Mouse (Mus musculus) heart, embryonic 13.5 days (tissue): ENCODE data around the gene Fbxl17. TPM values are rescaled to one million over a fixed set of nuclear protein-coding genes. Genes with fewer than 3 reads are reported as not detected.

ENCODE experiments used
- ATAC-seq: fragments of 200-750 bp; cut with Nextera tagmentation; 2 replicates; pipeline ENCODE4 v1.8.0; 2017; ENCODE audit warnings: moderate TSS enrichment; ENCODE audit not compliant: insufficient number of reproducible peaks, low FRiP score, low TSS enrichment; ENCODE audit errors: extremely low read depth
- H3K27ac ChIP-seq: fragments of 300-500 bp; sonication (generic); replicated peaks from 2 replicates; pipeline ENCODE4 v1.5.1; 2015; ENCODE audit warnings: moderate library complexity, mild to moderate bottlenecking, inconsistent platforms
- H3K27me3 ChIP-seq: fragments of 300-500 bp; sonication (generic); replicated peaks from 2 replicates; pipeline ENCODE4 v1.6.1; 2015; ENCODE audit warnings: mild to moderate bottlenecking, inconsistent platforms
- H3K36me3 ChIP-seq: fragments of 300-500 bp; sonication (generic); 2 replicates; pipeline ENCODE4 v1.6.1; 2015; ENCODE audit warnings: mild to moderate bottlenecking, inconsistent platforms
- H3K4me1 ChIP-seq: fragments of 300-500 bp; sonication (generic); 2 replicates; pipeline ENCODE4 v1.6.1; 2015; ENCODE audit warnings: inconsistent platforms
- H3K4me2 ChIP-seq: fragments of 300-500 bp; sonication (generic); 2 replicates; pipeline ENCODE4 v1.6.1; 2015; ENCODE audit warnings: inconsistent platforms, mild to moderate bottlenecking, moderate library complexity
- H3K4me3 ChIP-seq: fragments of 300-500 bp; sonication (generic); 2 replicates; pipeline ENCODE4 v1.5.1; 2015; ENCODE audit warnings: moderate library complexity, mild to moderate bottlenecking, inconsistent platforms
- H3K9ac ChIP-seq: fragments of 300-500 bp; sonication (generic); 2 replicates; pipeline ENCODE4 v1.6.1; 2015; ENCODE audit warnings: inconsistent platforms, mild to moderate bottlenecking, moderate library complexity
- H3K9me3 ChIP-seq: fragments of 300-500 bp; sonication (generic); 2 replicates; pipeline ENCODE4 v1.6.1; 2016; ENCODE audit warnings: inconsistent platforms
- WGBS: fragments of 180-500 bp; shearing (Covaris S2); methylation state at CpG from one replicate; pipeline ENCODE4 v1.1.7; 2015; ENCODE audit warnings: mixed read lengths; 5-methylcytosine and 5-hydroxymethylcytosine counted together
- polyA plus RNA-seq: library from polyadenylated mRNA; unstranded; fragments of >200 nt; fragmentation: Nextera tagmentation; extraction: Ambion mirVana; gene quantifications from 2 replicates; pipeline ENCODE4 v1.2.1, GENCODE M21; 2015

The Fbxl17 gene
- polyA plus RNA-seq, 1 experiment from 2014 or later = 6.3 TPM

DNA sequence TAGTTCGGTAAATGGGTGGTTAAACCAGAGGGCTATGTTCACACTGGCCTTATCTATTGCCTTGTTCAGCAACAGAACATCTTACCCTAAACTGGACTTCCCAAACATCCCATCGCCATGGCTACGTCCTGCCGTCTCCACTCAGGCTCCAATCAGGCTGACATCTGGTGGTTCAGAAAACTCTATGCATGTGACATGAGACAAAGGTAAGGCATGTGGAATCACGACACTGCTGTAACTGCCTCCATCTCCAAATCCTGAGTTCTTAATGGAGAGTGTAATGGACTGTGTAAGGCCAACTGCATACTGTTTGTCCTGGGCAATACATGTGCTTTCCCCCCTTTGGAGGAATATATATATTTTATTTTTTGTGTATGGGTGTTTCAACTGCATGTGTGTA, 382.7 kb downstream of the Fbxl17 start:
- Histone ChIP-seq H3K36me3 (no peaks in the 10 kb centered on the region), H3K9ac (no peak overlapping the region), H3K4me2 (no peak overlapping the region), H3K4me3 (no peak overlapping the region), H3K9me3 (no peaks in the 10 kb centered on the region), H3K4me1 (peaks cover 15% of the 10 kb centered on the region), H3K27me3 (no peaks in the 10 kb centered on the region), H3K27ac (no peak overlapping the region)
- 74% methylated on average over 5 of the region's 5 CpGs for WGBS
- ATAC-seq = no peak

DNA sequence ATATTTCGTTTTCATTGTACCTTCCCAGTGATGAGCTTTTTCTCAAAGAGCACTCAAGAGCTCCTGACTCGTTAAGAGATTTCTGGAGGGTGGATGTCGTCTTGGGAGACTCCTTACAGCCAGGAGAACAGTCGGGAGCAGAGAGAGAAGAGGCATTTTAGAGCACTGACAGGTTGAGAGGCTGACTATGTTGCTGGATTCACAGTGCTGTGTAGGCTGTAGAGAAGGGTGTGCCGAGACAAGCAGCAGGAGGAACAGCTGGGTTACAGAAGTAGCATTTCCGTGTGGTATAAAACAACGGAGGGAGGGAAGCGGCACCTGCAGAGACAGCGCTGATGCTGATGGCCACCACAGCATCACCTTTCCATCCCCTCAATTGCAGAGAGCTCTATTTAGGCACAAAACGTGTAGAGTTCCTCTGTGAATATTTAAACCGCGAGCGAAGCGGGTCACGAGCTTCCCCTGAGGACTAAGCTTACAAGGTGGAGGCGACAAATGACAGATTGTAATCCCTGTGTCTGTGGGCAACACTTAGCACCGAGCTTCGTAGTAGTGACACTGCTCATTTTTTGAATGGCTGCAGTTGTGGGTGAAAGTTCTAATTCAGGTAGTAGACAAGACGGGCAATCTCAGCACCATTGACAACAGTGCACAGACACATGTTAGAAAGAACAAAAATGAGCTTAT, 385.3 kb downstream of the Fbxl17 start:
- Histone ChIP-seq H3K4me2 (no peak overlapping the region), H3K9me3 (no peaks in the 10 kb centered on the region), H3K9ac (no peak overlapping the region), H3K36me3 (no peaks in the 10 kb centered on the region), H3K4me3 (no peak overlapping the region), H3K27me3 (no peaks in the 10 kb centered on the region), H3K27ac (no peak overlapping the region), H3K4me1 (peaks cover 3% of the 10 kb centered on the region; the same call in 1 of the 2 replicates)
- 78% methylated on average over 19 of the region's 19 CpGs for WGBS
- no peak for ATAC-seq

DNA sequence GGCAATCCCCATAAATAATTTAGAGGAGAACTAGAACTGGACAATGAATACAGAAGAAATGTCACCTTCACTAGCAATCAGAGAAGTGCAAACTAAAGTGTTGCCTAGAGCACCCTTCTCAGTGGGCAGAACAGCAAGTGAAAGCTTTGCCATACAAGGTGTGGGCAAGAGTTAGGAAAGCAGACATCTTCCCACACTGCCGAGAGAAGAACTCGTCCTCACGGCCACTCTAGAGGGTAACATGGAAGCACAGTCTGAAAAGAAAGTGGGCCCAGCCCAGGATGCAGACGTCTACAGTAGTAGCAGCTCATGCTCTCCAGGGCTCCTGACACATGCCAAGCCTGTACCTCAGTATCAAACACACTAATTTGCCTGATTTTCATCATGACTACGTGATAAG, 387.0 kb downstream of the Fbxl17 start:
- H3K4me3 ChIP-seq = no peak overlapping the region
- no peaks in the 10 kb centered on the region for H3K27me3 ChIP-seq
- H3K9me3 ChIP-seq = no peaks in the 10 kb centered on the region
- H3K9ac ChIP-seq = no peak overlapping the region
- H3K4me2 ChIP-seq = no peak overlapping the region
- H3K4me1 ChIP-seq = 0 out of 2 replicates have a peak, but pooled peaks cover 2% of the 10 kb centered on the region
- ATAC-seq = no peak
- WGBS = 76% methylated on average over 5 of the region's 5 CpGs
- no peaks in the 10 kb centered on the region for H3K36me3 ChIP-seq
- no peak overlapping the region for H3K27ac ChIP-seq

- no peak overlapping the region for H3K4me3 ChIP-seq
- H3K9me3 ChIP-seq = no peaks in the 10 kb centered on the region
- WGBS = 65% methylated on average over 6 of the region's 6 CpGs
- ATAC-seq = no peak
- no peaks in the 10 kb centered on the region for H3K36me3 ChIP-seq
- H3K4me1 ChIP-seq = 0 out of 2 replicates have a peak, but pooled peaks cover 2% of the 10 kb centered on the region
- H3K27me3 ChIP-seq = no peaks in the 10 kb centered on the region
- H3K27ac ChIP-seq = no peak overlapping the region
- no peak overlapping the region for H3K9ac ChIP-seq
- H3K4me2 ChIP-seq = no peak overlapping the region
These were observed 388.8 kb downstream of the Fbxl17 start for GRCm38 (mm10) chr17:63110994-63111393.

DNA sequence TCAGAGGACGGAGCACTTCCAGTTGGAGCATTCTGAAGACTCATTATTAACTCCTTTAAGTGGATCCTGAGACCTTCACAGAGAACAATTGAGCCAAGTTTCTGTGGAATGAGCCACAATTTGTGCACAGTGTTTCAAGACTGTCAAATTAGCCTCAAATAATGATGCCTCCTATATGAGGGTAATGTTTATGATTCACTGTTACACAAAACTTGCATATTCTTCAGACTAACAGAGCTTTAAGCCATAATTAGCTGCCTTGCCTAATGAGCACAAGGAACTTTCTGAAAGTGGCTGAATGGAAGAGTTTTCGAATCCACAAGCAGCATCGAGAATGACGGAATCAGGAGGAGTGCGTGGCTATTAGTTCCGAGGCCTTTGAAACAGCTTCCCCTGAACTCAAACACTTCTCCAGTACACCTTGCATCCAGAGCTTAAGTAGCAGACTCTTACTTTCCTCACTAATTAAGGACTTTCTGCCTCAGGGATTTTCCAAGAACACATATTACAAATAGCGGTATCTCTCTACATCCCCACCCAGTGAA, 389.5 kb downstream of the Fbxl17 start:
- WGBS = 81% methylated on average over 7 of the region's 7 CpGs
- no peaks in the 10 kb centered on the region for H3K27me3 ChIP-seq
- H3K9ac ChIP-seq = no peak overlapping the region
- no peaks in the 10 kb centered on the region for H3K9me3 ChIP-seq
- 0 out of 2 replicates have a peak, but pooled peaks cover 2% of the 10 kb centered on the region for H3K4me1 ChIP-seq
- H3K36me3 ChIP-seq = no peaks in the 10 kb centered on the region
- H3K4me2 ChIP-seq = no peak overlapping the region
- H3K4me3 ChIP-seq = no peak overlapping the region
- no peak for ATAC-seq
- H3K27ac ChIP-seq = no peak overlapping the region

DNA sequence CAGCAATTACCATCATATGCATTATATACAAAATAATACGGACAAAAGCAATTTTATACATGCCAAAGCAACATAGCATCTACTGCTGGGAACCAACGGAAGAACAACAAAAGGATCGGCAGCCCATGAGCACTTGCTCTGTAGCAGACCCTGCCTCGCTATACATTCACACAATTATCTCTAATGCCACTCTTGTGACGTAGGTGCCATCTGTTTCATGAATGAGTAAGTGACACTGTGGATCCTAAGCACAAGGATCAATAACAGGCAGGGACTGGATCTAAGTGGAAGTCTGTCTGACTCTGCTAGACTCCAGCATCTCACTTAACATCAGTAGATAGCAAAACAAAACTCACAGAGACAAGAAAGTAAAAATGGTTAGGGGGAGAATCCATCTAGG, 391.8 kb downstream of the Fbxl17 start:
- Histone ChIP-seq H3K9me3 (no peaks in the 10 kb centered on the region), H3K36me3 (no peaks in the 10 kb centered on the region), H3K9ac (no peak overlapping the region), H3K27me3 (no peaks in the 10 kb centered on the region), H3K27ac (no peak overlapping the region), H3K4me2 (no peak overlapping the region), H3K4me3 (no peak overlapping the region), H3K4me1 (0 out of 2 replicates have a peak, but pooled peaks cover 2% of the 10 kb centered on the region)
- 79% methylated on average over 5 of the region's 5 CpGs for WGBS
- no peak for ATAC-seq

GRCm38 (mm10) chr17:63107515-63107914, 392.3 kb downstream of the Fbxl17 start:
- Histone ChIP-seq H3K9me3 (no peaks in the 10 kb centered on the region), H3K27me3 (no peaks in the 10 kb centered on the region), H3K27ac (no peak overlapping the region), H3K4me2 (no peak overlapping the region), H3K36me3 (no peaks in the 10 kb centered on the region), H3K4me3 (no peak overlapping the region), H3K9ac (no peak overlapping the region), H3K4me1 (0 out of 2 replicates have a peak, but pooled peaks cover 2% of the 10 kb centered on the region)
- WGBS = 76% methylated on average over 4 of the region's 4 CpGs
- ATAC-seq = no peak

- H3K27ac ChIP-seq = no peak overlapping the region
- H3K36me3 ChIP-seq = no peaks in the 10 kb centered on the region
- peaks cover 7% of the 10 kb centered on the region; the same call in 1 of the 2 replicates for H3K4me1 ChIP-seq
- H3K27me3 ChIP-seq = no peaks in the 10 kb centered on the region
- H3K9ac ChIP-seq = no peak overlapping the region
- H3K4me2 ChIP-seq = no peak overlapping the region
- 76% methylated on average over 2 of the region's 2 CpGs for whole genome bisulfite sequencing
- peaks cover 7% of the 10 kb centered on the region; the same call in 1 of the 2 replicates for H3K9me3 ChIP-seq
- no peak overlapping the region for H3K4me3 ChIP-seq
- ATAC-seq = no peak
These were observed 404.3 kb downstream of the Fbxl17 start for GRCm38 (mm10) chr17:63095553-63095952.

DNA sequence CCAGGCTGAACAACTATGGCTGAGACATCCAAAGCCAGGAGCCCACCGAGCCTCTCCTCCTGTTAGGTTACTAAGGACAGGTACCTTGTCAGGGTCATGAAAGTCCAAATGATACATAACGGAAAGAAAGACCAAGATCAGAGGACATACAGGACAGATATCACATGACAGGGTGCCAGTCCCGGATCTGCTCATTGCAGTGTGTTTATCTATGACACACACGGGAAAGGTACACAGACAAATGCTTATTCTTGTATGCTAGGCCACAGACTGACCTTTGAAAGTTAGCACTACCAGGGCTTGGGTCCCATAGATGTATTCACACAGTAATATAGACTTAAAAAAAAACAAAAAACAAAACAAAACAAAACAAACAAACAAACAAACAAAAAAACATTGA, 404.8 kb downstream of the Fbxl17 start:
- H3K4me2 ChIP-seq = no peak overlapping the region
- no peak for ATAC-seq
- no peak overlapping the region for H3K9ac ChIP-seq
- H3K9me3 ChIP-seq = peaks cover 7% of the 10 kb centered on the region; the same call in 1 of the 2 replicates
- no peak overlapping the region for H3K27ac ChIP-seq
- peaks cover 7% of the 10 kb centered on the region; the same call in 1 of the 2 replicates for H3K4me1 ChIP-seq
- H3K27me3 ChIP-seq = no peaks in the 10 kb centered on the region
- H3K36me3 ChIP-seq = no peaks in the 10 kb centered on the region
- H3K4me3 ChIP-seq = no peak overlapping the region
- WGBS = 59% methylated on average over 4 of the region's 4 CpGs

DNA sequence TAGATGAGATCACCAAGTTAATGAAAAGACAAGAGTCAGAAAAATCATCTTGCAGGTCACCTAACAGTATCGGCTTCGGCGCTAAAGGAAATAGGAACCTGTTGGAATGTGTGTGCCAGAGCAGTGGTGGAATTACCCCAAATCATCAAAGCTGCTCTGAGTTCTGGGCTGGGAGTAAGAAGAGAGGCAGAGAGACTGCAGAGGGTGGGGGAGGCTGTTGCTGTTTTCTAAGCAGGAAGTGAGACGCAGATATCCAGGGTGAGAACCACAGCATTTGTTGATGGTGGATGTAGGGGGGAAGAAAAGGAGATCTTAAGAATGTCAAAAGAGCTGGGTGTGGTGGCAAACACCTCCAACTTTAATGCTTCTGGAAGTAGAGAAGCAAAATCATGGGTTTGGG, 406.6 kb downstream of the Fbxl17 start:
- no peak overlapping the region for H3K4me3 ChIP-seq
- H3K27me3 ChIP-seq = no peaks in the 10 kb centered on the region
- peaks cover 7% of the 10 kb centered on the region; the same call in 1 of the 2 replicates for H3K9me3 ChIP-seq
- 48% methylated on average over 4 of the region's 4 CpGs for WGBS
- H3K9ac ChIP-seq = no peak overlapping the region
- ATAC-seq = no peak
- peaks cover 7% of the 10 kb centered on the region; the same call in 1 of the 2 replicates for H3K4me1 ChIP-seq
- H3K4me2 ChIP-seq = no peak overlapping the region
- H3K36me3 ChIP-seq = no peaks in the 10 kb centered on the region
- no peak overlapping the region for H3K27ac ChIP-seq

DNA sequence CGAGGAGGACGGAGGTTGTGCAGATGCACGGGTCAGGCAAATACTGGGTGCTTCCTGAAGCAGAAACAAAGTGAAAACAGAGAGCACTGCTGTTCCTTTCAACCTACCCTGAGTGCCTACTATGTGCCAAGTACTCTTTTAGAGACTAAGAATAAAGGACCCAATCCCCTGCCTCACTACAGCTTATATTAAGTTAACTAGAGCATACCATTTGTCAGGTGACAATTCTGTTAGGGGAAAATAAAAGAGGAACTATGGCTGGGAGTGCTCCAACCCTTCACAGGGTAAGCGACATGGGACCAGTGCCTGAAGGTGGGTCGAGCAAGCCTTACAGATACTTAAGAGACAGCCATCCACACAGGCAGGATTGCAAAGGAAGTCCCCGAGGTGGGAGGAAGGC, 407.0 kb downstream of the Fbxl17 start:
- H3K27me3 ChIP-seq = no peaks in the 10 kb centered on the region
- no peaks in the 10 kb centered on the region for H3K36me3 ChIP-seq
- ATAC-seq = no peak
- H3K4me1 ChIP-seq = peaks cover 7% of the 10 kb centered on the region; the same call in 1 of the 2 replicates
- no peak overlapping the region for H3K27ac ChIP-seq
- H3K4me3 ChIP-seq = no peak overlapping the region
- H3K9ac ChIP-seq = no peak overlapping the region
- 59% methylated on average over 6 of the region's 6 CpGs for WGBS
- peaks cover 7% of the 10 kb centered on the region; the same call in 1 of the 2 replicates for H3K9me3 ChIP-seq
- no peak overlapping the region for H3K4me2 ChIP-seq

GRCm38 (mm10) chr17:63090112-63090511, 409.7 kb downstream of the Fbxl17 start:
- Histone ChIP-seq H3K36me3 (no peaks in the 10 kb centered on the region), H3K4me2 (no peak overlapping the region), H3K9ac (no peak overlapping the region), H3K4me1 (peaks cover 16% of the 10 kb centered on the region; the same call in 1 of the 2 replicates), H3K27ac (no peak overlapping the region), H3K9me3 (no peaks in the 10 kb centered on the region), H3K4me3 (no peak overlapping the region), H3K27me3 (no peaks in the 10 kb centered on the region)
- WGBS = 78% methylated on average over 3 of the region's 3 CpGs
- ATAC-seq = no peak
